Mouse (Mus musculus): ENCODE measurements around the gene Slc22a7.

GRCm38 (mm10) chr17:46439176-46439575 is 919 bp upstream of the Slc22a7 start:
- no peak for TF ChIP-seq POLR2A (IDR thresholded peaks at IDR 0.05; ENCODE audit: control insufficient read depth, low read depth, low read length)
- no peak for TF ChIP-seq CTCF (IDR thresholded peaks at IDR 0.05; ENCODE audit: control insufficient read depth, insufficient read depth, insufficient replicate concordance, low read depth, low read length)

Data from testis, adult 2 months (tissue).